Mouse (Mus musculus): ENCODE results near the gene Gm11492.

Gene Gm11492

GRCm38 (mm10) chr11:87566501-87566900 is at the start of gene Gm11492:
Gm11492 (plus strand) TSS chr11:87566653.
- DNase-seq (ENCODE audit: low read depth, low spot score), result no peak

GRCm38 (mm10) chr11:87519260-87519659 is 47.2 kb upstream of the Gm11492 start:
- DNase-seq (ENCODE audit: low read depth, low spot score), result peak; percentile 78

GRCm38 (mm10) chr11:87523466-87523865 is 43.0 kb upstream of the Gm11492 start:
- DNase-seq (ENCODE audit: low read depth, low spot score), result no peak

- no peak for DNase-seq (ENCODE audit: low read depth, low spot score)
Observed at GRCm38 (mm10) chr11:87523967-87524366, 42.5 kb upstream of the Gm11492 start.

GRCm38 (mm10) chr11:87524780-87525179 is 41.7 kb upstream of the Gm11492 start:
- DNase-seq (ENCODE audit: low read depth, low spot score), result no peak

GRCm38 (mm10) chr11:87527364-87527763 is 39.1 kb upstream of the Gm11492 start:
- DNase-seq (ENCODE audit: low read depth, low spot score), result no peak

- peak; percentile 66 for DNase-seq (ENCODE audit: low read depth, low spot score)
Observed at GRCm38 (mm10) chr11:87527990-87528389, 38.5 kb upstream of the Gm11492 start.

- DNase-seq (ENCODE audit: low read depth, low spot score), result peak; percentile 55
Observed at GRCm38 (mm10) chr11:87531695-87532094, 34.8 kb upstream of the Gm11492 start.

GRCm38 (mm10) chr11:87542285-87542684 is 24.2 kb upstream of the Gm11492 start:
- DNase-seq (ENCODE audit: low read depth, low spot score), result peak; percentile 39

- DNase-seq (ENCODE audit: low read depth, low spot score), result no peak
Observed at GRCm38 (mm10) chr11:87542906-87543305, 23.5 kb upstream of the Gm11492 start.

GRCm38 (mm10) chr11:87553342-87553741 is 13.1 kb upstream of the Gm11492 start:
- DNase-seq (ENCODE audit: low read depth, low spot score), result no peak

GRCm38 (mm10) chr11:87554386-87554785 is 12.1 kb upstream of the Gm11492 start:
- DNase-seq (ENCODE audit: low read depth, low spot score), result no peak

GRCm38 (mm10) chr11:87555106-87555703 is 11.2 kb upstream of the Gm11492 start:
- DNase-seq (ENCODE audit: low read depth, low spot score), result no peak

- no peak for DNase-seq (ENCODE audit: low read depth, low spot score)
Observed at GRCm38 (mm10) chr11:87561208-87561607, 5.2 kb upstream of the Gm11492 start.

GRCm38 (mm10) chr11:87568255-87568953 is 2.0 kb downstream of the Gm11492 start, which contains the start of gene Sept4:
Sept4 (plus strand) TSS chr11:87568903.
- DNase-seq (ENCODE audit: low read depth, low spot score), result no peak

- no peak for DNase-seq (ENCODE audit: low read depth, low spot score)
Observed at GRCm38 (mm10) chr11:87570743-87571142, 4.3 kb downstream of the Gm11492 start.

- no peak for DNase-seq (ENCODE audit: low read depth, low spot score)
Observed at GRCm38 (mm10) chr11:87571361-87571950, 5.0 kb downstream of the Gm11492 start.

GRCm38 (mm10) chr11:87573751-87574150 is 7.3 kb downstream of the Gm11492 start:
- no peak for DNase-seq (ENCODE audit: low read depth, low spot score)

GRCm38 (mm10) chr11:87574520-87575180 is 8.2 kb downstream of the Gm11492 start:
- no peak for DNase-seq (ENCODE audit: low read depth, low spot score)

- no peak for DNase-seq (ENCODE audit: low read depth, low spot score)
Observed at GRCm38 (mm10) chr11:87577601-87578248, 11.3 kb downstream of the Gm11492 start.

- peak; percentile 66 for DNase-seq (ENCODE audit: low read depth, low spot score)
Observed at GRCm38 (mm10) chr11:87578249-87578962, 12.0 kb downstream of the Gm11492 start.
